Mouse (Mus musculus): ENCODE results near the gene BC004004. TPM values are rescaled to one million over a fixed set of nuclear protein-coding genes. Genes with fewer than 3 reads are reported as not detected.

The BC004004 gene
- polyA plus RNA-seq, 1 experiment, result 120 TPM

DNA sequence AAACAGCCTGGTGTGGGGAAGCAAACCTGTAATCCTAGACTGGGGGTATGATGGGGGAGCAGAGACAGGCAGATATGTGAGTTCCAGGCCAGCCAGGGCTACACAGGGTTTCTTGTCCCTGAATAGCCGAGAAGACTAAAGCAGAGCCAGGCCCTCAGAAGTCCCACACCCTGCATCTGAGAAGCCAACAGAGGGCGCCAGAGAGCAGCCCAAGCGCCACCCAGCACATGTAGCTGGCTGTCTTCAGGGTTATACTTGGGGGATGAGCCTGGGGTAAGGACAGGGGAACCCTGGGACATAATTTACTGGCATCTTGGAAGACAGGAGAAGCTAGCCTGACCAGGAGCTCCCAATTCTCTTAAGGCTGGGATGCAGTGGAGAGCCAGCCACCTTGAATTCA lies 9.1 kb upstream of the BC004004 start:
- H3K36me3 ChIP-seq (ENCODE audit: control insufficient read depth, insufficient read depth), result peaks cover 2% of the 10 kb centered on the region

DNA sequence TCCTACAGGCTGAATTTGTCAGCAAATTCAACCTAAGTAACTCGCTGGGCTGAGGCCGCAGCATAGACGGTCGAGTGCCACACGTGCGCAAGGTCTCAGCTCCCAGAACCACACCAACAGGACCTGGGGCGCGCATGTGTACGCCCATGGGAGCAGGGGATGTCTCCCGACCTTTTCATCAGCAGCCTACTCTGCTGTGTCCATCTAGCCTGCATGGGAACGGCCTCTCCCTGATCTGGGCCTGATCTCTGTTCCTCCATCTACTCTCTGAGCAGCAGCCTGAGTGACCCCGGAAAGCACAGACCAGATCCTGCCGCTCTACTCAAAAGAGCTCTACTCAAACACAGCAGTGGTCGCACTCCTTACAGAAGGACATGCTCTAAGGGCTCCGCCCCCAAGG lies 8.1 kb upstream of the BC004004 start:
- no peak for TF ChIP-seq REST (IDR thresholded peaks at IDR 0.05; ENCODE audit: insufficient read depth, insufficient read length)
- TF ChIP-seq USF1 (IDR thresholded peaks at IDR 0.05; ENCODE audit: low read depth), result no peak
- TF ChIP-seq MYOG (IDR thresholded peaks at IDR 0.05; ENCODE audit: control insufficient read depth in 1 of 3, insufficient read depth in 1 of 3, insufficient read length in 2 of 3, low read depth in 2 of 3), result no peak
- no peak for TF ChIP-seq MAX (IDR thresholded peaks at IDR 0.05; ENCODE audit: low read depth)
- TF ChIP-seq TCF3 (IDR thresholded peaks at IDR 0.05; ENCODE audit: insufficient read length, low read depth), result no peak
- no peak for TF ChIP-seq POLR2AphosphoS2 (IDR thresholded peaks at IDR 0.05; ENCODE audit: insufficient read length, low read depth)
- TF ChIP-seq TCF12 (IDR thresholded peaks at IDR 0.05; ENCODE audit: insufficient read depth, poor library complexity, severe bottlenecking), result no peak
- no peak for TF ChIP-seq POLR2A (IDR thresholded peaks at IDR 0.05; ENCODE audit: insufficient read length, low read depth)
- TF ChIP-seq SRF (IDR thresholded peaks at IDR 0.05; ENCODE audit: control insufficient read depth, insufficient read length, low read depth), result no peak
- no peak for TF ChIP-seq E2F4 (IDR thresholded peaks at IDR 0.05; ENCODE audit: insufficient read depth)
- TF ChIP-seq CEBPB (IDR thresholded peaks at IDR 0.05; ENCODE audit: insufficient read depth, poor library complexity, severe bottlenecking), result no peak
- no peak for TF ChIP-seq MYOD1 (IDR thresholded peaks at IDR 0.05; ENCODE audit: control insufficient read depth in 1 of 3, insufficient read length in 2 of 3, low read depth in 2 of 3)
- no peaks in the 10 kb centered on the region for H3K36me3 ChIP-seq (ENCODE audit: control insufficient read depth, insufficient read depth)
- no peak overlapping the region for H3K4me3 ChIP-seq
- H3K79me2 ChIP-seq (ENCODE audit: control insufficient read depth, insufficient read depth), result peaks cover 37% of the 10 kb centered on the region
- H3K4me2 ChIP-seq (ENCODE audit: low read depth), result no peak overlapping the region
- no peaks in the 10 kb centered on the region for H3K27me3 ChIP-seq (ENCODE audit: control insufficient read depth, insufficient read depth, insufficient read length)
- H3ac ChIP-seq (ENCODE audit: control insufficient read depth, insufficient read length), result no peak overlapping the region

More for the DNA sequence above, 9.1 kb upstream of the BC004004 start:
- TF ChIP-seq USF1 (IDR thresholded peaks at IDR 0.05; ENCODE audit: low read depth) (no peak), SRF (IDR thresholded peaks at IDR 0.05; ENCODE audit: control insufficient read depth, insufficient read length, low read depth) (no peak), POLR2A (IDR thresholded peaks at IDR 0.05; ENCODE audit: insufficient read length, low read depth) (no peak), E2F4 (IDR thresholded peaks at IDR 0.05; ENCODE audit: insufficient read depth) (no peak), TCF12 (IDR thresholded peaks at IDR 0.05; ENCODE audit: insufficient read depth, poor library complexity, severe bottlenecking) (no peak), POLR2AphosphoS2 (IDR thresholded peaks at IDR 0.05; ENCODE audit: insufficient read length, low read depth) (no peak)
- Histone ChIP-seq H3ac (ENCODE audit: control insufficient read depth, insufficient read length) (no peak overlapping the region), H3K4me3 (no peak overlapping the region), H3K79me2 (ENCODE audit: control insufficient read depth, insufficient read depth) (peaks cover 37% of the 10 kb centered on the region), H3K27me3 (ENCODE audit: control insufficient read depth, insufficient read depth, insufficient read length) (no peaks in the 10 kb centered on the region), H3K4me2 (ENCODE audit: low read depth) (no peak overlapping the region)

- peaks cover 37% of the 10 kb centered on the region for H3K79me2 ChIP-seq (ENCODE audit: control insufficient read depth, insufficient read depth)
- no peaks in the 10 kb centered on the region for H3K36me3 ChIP-seq (ENCODE audit: control insufficient read depth, insufficient read depth)
- no peak overlapping the region for H3ac ChIP-seq (ENCODE audit: control insufficient read depth, insufficient read length)
- H3K27me3 ChIP-seq (ENCODE audit: control insufficient read depth, insufficient read depth, insufficient read length), result no peaks in the 10 kb centered on the region
- no peak overlapping the region for H3K4me3 ChIP-seq
- TF ChIP-seq POLR2A (IDR thresholded peaks at IDR 0.05; ENCODE audit: insufficient read length, low read depth) (no peak), MYOD1 (IDR thresholded peaks at IDR 0.05; ENCODE audit: control insufficient read depth in 1 of 3, insufficient read length in 2 of 3, low read depth in 2 of 3) (no peak), POLR2AphosphoS2 (IDR thresholded peaks at IDR 0.05; ENCODE audit: insufficient read length, low read depth) (no peak), SRF (IDR thresholded peaks at IDR 0.05; ENCODE audit: control insufficient read depth, insufficient read length, low read depth) (no peak), USF1 (IDR thresholded peaks at IDR 0.05; ENCODE audit: low read depth) (no peak), MAX (IDR thresholded peaks at IDR 0.05; ENCODE audit: low read depth) (no peak), E2F4 (IDR thresholded peaks at IDR 0.05; ENCODE audit: insufficient read depth) (no peak), TCF12 (IDR thresholded peaks at IDR 0.05; ENCODE audit: insufficient read depth, poor library complexity, severe bottlenecking) (no peak), REST (IDR thresholded peaks at IDR 0.05; ENCODE audit: insufficient read depth, insufficient read length) (no peak)
- H3K4me2 ChIP-seq (ENCODE audit: low read depth), result no peak overlapping the region
Observed at GRCm38 (mm10) chr17:29261603-29262258, 6.9 kb upstream of the BC004004 start.

- Histone ChIP-seq H3K4me2 (ENCODE audit: low read depth) (no peak overlapping the region), H3K4me3 (no peak overlapping the region), H3K79me2 (ENCODE audit: control insufficient read depth, insufficient read depth) (peaks cover 35% of the 10 kb centered on the region), H3K27me3 (ENCODE audit: control insufficient read depth, insufficient read depth, insufficient read length) (no peaks in the 10 kb centered on the region), H3ac (ENCODE audit: control insufficient read depth, insufficient read length) (no peak overlapping the region), H3K36me3 (ENCODE audit: control insufficient read depth, insufficient read depth) (no peaks in the 10 kb centered on the region)
- no peak for TF ChIP-seq POLR2A (IDR thresholded peaks at IDR 0.05; ENCODE audit: insufficient read length, low read depth)
- no peak for TF ChIP-seq POLR2AphosphoS2 (IDR thresholded peaks at IDR 0.05; ENCODE audit: insufficient read length, low read depth)
- no peak for TF ChIP-seq TCF3 (IDR thresholded peaks at IDR 0.05; ENCODE audit: insufficient read length, low read depth)
- no peak for TF ChIP-seq SRF (IDR thresholded peaks at IDR 0.05; ENCODE audit: control insufficient read depth, insufficient read length, low read depth)
- TF ChIP-seq MYOD1 (IDR thresholded peaks at IDR 0.05; ENCODE audit: control insufficient read depth in 1 of 3, insufficient read length in 2 of 3, low read depth in 2 of 3), result no peak
- no peak for TF ChIP-seq CEBPB (IDR thresholded peaks at IDR 0.05; ENCODE audit: insufficient read depth, poor library complexity, severe bottlenecking)
- TF ChIP-seq E2F4 (IDR thresholded peaks at IDR 0.05; ENCODE audit: insufficient read depth), result no peak
- TF ChIP-seq REST (IDR thresholded peaks at IDR 0.05; ENCODE audit: insufficient read depth, insufficient read length), result no peak
- no peak for TF ChIP-seq USF1 (IDR thresholded peaks at IDR 0.05; ENCODE audit: low read depth)
- no peak for TF ChIP-seq MAX (IDR thresholded peaks at IDR 0.05; ENCODE audit: low read depth)
- TF ChIP-seq MYOG (IDR thresholded peaks at IDR 0.05; ENCODE audit: control insufficient read depth in 1 of 3, insufficient read depth in 1 of 3, insufficient read length in 2 of 3, low read depth in 2 of 3), result no peak
- no peak for TF ChIP-seq TCF12 (IDR thresholded peaks at IDR 0.05; ENCODE audit: insufficient read depth, poor library complexity, severe bottlenecking)
Observed at GRCm38 (mm10) chr17:29262259-29262649, 6.3 kb upstream of the BC004004 start.
